Mouse (Mus musculus) retina, postnatal 1 day (tissue): ENCODE measurements around the gene Akirin2.
"Not testable (repeated sequence)": the region's sequence is repeated elsewhere in the genome, so short reads cannot be mapped to it uniquely, and the experiment has no call there.

ENCODE experiments used
- DNase-seq: peaks from one replicate; pipeline ENCODE4 v3.0.0-alpha.2; 2012

Akirin2 gene

DNA sequence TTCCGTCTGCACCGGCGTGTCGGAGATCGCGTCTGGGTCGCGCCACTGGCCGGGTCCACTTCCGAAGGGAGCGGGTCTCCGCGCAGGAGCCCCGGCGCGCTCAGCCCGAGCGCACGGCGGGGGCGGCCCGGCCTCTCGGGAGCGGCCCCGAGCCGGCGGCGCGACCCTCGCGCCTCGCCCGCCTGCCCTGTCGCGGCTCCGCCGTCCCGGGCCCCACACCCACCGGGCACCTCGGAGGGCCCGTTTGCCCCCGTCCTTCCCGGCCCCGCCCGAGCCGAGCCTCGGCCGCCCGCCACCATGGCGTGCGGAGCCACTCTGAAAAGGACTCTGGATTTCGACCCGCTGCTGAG is at the start of gene Akirin2:
Gene Akirin2 (plus strand): TSS at position 190 of the 350 bp plus-strand sequence.
- DNase-seq, result no peak

DNA sequence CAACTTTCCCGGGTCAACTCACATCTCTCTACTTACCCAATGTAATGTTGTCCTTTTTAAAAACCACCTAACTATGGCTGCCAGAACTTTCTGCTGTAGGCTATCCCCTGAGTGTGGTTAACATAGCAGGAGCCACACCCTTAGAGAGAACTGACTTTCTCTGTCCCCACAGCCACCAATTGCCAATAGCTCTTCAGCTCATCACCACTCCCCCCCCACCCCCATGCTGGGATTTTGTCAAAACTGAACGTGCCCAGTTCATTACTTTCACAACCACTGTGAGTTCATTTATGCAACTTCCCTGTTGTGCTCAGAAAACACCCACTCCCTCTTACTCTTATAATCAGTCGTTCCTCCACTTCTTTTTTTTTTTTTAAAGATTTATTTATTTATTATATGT is 40.4 kb upstream of the Akirin2 start:
- DNase-seq, result no peak

DNA sequence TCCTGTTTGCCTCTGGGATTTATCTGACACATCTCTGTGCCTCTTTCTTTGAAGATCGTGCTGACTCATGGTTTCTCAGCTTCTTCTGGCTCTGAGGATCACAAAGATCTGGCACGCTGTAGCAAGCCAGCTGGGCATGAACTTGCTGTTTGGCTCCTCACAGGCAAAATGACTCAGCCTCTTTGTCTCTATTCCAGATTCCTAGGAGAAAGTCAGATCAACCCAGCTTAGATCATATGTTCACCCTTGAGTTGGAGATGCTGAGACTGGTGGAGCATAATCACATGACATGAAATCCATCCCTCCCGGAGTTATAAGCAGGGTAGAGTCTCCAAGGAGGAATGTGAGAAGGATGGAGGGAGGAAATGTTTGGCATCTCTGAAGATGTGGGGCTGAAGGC is 27.9 kb upstream of the Akirin2 start:
- DNase-seq, result no peak

DNA sequence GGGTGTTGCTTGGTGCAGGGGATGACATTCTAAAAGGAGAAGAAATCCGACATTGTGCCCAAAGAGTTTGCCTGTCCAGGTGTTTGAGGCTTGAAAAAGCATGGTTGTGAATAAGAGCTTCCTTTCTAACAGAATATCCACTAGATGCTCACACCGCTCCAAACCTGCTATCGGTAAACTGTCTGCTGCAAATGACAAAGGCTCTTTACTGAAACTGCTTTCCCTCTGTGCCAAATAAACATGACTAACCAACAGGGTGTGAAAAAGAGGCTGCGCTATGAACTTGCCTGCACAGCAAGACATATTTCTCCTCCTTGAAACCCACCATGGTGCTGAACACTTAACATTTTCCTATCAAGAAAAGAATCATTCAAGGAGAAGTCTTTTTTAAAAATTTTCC is 27.2 kb upstream of the Akirin2 start:
- DNase-seq, result no peak

DNA sequence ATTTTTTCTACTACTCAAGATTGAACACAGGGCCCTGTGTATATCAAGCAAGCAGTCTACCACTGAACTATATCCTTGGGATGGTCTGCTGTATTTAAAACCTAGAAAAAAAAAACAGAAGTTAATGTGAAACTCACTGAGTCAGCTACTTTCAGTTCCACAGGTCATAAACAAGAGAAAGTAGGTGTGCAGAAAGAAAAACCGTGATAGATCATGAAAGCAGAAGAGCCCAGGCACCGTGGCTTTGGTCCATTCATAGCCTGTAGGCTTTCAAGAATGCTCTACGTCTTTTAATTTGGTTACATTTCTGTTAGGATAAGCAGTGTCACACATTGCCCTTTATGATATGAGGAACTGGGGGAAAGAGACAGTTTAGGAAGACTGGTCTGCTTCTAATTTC is 24.0 kb upstream of the Akirin2 start:
- no peak for DNase-seq

DNA sequence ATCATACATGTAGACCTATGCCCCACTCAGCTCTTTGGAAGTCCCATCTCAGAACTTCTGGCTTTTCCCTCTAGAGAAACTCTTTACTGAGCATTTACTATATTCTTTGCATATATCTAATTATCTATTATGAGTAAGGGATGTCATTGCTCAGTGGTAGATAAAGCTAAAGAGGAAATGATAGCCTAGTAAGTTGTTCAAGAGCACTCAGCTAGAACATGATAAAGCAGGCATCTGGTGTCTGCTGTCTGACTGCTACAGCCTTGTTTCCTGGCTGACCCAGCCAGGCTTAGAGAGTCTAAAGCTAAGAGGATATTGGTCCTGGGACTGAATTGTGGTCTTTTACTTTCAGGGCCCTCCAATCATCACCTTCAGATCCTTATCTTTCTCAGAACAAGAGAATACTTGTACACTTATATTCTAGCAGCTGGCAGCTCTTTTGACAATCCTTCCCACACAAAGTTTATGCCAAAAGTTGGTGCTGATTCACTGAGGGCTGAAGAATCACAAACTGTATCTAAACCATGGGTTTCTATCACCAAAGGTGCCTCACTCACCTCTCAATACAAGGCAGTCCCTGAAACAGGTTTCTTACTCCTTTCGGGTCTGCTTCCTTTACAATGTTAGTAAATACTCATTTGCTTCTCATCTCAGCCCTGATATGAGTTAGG is 22.2 kb upstream of the Akirin2 start:
- no peak for DNase-seq

DNA sequence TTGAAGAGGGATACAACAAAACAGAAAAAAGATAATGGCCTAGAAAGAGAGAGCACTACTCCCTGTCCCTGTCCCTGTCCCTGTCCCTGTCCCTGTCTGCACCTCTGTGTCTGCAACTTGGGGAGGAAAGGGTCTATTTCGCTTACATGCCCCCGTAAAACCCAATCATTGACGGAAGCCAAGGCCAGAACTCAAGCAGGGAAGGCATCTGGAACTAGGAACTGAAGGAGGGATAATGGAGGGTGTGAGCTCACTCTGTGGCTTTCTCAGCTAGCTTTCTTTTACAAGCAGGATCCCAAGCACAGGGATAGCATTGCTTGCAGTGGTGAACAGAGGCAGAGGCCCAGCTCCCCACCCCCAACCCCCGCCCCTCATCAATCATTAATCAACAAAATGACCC is 21.4 kb upstream of the Akirin2 start:
- DNase-seq, result no peak

DNA sequence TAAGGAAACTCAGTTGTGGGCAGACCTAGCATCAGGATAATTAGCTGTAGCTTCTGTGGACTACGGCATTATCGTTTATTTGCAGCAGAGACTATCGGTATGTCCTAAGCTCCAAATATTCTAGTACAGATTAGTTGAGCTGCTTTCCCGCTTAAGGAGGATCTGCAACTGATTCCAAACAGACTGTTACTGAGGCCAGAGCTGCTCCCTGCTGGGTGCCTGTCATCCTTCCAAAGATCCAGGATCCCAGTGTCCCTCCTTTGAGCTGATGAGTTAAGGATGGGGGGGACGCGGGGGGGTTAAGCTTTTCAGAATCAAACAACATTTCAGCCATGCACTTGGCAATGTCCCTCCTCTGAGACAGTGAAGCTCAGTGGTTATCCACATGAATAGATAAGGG is 20.8 kb upstream of the Akirin2 start:
- peak; percentile 30 for DNase-seq

DNA sequence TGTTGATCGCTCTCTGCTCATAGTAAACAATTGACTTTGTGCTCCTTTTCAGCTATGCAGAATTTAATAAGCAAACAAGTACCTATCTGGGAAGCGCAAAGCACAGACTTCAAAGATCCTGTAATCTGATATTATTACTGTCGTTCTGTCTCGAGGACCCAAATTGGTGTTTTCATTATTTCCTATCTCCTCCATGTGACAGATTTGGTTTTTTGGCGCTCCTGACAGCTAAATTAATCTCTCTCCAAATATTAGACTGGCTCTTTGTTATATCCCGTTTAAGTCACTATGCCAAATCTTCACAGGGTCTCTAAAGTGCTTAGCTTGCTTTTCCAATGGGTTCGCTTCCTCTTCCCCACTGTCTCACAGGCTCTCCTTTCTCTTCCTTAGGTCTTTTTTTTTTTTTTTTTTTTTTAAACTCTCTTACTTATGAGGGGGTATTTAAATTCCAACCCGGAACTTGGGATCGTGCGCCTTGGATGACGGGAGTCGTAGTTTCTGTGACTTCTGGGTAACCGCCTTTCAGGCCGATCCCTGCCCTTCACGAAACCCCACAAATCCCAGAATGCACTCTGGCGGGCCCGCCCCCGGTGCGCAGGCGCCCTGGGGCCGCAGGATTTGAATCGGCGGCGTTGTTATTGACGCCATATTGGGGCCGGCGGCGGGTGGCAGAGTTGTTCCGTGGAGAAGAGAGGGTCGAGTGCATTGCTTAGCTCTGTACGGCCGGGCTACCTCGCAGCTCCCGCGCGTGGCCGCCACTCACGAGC is 573 bp upstream of the Akirin2 start:
- DNase-seq, result peak; percentile 98

DNA sequence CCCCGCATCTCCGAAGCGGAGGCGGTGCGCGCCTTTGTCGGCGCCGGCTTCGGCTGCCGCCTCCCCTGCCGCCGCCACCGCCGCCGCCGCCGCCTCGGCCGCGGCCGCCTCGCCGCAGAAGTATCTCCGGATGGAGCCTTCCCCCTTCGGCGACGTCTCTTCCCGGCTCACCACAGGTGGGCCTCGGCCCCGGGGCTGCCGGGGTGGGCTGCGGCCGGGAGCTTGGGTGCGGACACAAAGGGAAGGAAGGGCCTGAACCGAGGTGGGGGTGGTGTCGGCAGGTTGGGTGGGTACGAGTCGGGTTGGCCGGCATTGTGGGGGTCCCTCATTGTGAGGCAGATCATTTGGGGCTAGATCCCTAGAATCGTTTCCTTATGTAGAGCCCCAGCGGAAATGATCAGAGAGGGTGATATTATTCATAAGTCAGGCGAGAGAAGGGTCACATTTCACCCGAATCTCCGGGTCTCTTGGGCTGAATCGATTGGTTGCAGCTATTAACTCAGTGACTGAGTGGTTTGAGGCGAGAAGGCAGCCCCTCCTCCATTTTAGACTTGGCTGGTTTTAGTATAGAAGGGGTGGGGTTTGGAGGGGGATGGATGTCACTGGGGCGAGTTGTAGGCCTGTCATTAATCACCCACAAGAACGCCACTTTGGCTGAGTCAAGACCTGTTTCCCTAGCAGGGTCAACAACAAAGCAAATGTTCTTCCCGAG is 517 bp downstream of the Akirin2 start:
- peak; percentile 75 for DNase-seq

DNA sequence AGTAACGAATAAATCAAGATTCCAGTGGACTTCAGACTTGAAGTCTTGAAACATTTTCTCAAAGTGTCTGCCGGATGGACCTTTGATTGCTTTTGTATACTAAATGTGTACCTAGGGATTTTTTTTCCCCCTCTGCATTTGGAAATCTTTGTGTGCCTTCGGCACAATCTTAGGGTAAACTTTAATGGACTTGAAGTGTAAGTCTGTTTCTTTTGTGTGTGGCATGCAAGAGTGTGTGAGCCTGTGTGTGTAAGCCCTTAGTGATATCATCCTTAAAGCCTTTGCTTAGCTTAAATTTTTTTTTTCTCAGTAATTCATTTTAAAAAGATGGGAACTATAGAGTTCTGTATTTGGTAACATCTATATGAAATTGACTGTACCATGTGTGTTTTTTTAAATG is 1.2 kb downstream of the Akirin2 start:
- DNase-seq, result no peak

DNA sequence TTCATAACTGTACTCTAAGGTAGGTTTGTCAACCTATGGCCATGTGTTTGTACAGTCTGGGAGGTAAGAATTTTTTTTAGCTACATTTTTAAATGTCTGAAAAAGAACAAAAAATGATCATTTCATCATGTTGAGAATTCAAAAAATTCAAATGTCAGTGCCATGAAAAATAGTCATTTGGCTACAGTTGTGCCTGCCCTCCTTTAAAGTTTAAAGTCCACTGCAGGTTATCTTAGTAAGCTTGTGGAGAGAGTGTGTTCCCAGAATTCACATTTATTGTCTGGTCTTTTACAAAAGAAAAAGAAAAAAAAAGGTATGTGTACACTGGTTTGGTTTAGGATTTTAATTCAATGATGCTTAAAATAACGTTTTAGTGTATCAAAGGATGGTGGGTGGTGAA is 3.9 kb downstream of the Akirin2 start:
- no peak for DNase-seq

DNA sequence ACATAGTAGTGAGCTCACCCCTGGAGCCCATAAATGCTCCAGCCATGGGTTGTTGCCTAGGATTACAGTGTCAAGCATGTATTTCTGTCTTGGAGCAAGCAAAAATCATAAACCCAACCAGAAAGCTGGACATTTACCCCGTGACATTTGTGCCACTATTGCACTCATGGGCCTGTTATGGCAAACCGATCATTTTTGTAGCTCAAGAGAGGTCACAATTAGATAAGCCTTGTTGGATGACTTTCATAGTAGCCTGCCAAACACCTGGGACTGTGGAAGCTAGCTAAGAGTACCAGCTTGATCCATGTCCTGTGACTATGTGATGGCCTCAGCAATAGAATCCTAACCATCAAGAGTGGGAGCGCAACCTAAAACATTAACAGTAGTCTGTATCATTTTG is 4.9 kb downstream of the Akirin2 start:
- no peak for DNase-seq

DNA sequence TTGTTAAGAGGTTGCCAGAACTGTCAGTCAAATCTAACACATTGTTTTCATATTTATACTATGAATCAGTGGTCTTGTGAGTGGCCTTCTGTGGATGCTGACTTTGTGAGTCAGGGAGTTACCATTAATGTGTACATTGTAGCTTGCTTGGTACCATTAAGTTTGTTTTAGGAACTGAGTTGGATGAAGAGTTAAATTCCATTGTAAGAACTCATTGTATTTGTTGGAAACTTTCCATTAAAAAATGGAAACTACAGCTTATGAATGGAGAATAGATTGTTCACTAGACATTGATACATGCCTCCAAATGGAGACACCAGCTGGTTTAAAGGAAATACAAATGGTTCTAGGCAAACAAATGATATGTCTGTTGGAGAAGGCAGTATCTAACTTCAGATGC is 5.4 kb downstream of the Akirin2 start:
- no peak for DNase-seq

DNA sequence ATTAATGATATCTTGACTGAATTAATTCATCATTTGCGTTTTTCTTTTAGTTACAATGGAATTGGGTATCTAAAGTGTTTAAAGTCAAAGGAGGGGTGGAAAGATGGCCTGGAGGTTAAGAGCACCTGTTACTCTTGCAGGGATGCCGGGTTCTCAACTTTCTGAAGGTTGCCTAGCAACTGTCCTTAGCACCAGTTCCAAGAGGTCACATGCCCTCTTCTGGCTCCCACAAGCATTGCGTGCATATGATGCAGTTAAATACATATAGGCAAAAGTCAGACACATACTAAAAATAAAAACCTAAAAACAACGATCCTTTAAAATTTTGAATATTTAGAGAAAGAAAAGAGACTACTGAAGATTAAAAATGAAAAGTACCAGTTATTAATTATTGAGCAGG is 10.2 kb downstream of the Akirin2 start:
- DNase-seq, result peak; percentile 63

DNA sequence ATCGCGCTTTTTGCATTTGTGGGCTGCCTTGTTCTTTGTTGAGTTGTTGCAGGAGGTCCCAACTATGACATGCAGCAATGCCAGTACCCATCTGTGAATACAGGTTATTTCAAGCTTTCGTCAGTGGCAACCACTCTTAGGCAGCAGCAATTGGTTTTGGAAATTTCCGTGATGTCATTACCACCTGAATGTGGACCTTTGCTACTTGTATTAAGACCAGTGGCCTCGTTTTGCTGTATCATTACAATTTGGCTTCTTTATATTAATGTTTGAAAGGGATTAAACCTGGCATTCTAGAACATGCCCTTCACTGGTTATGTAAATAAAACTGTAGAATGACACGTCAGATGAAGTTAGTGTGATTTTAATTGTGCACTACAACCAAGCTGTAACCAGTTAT is 15.5 kb downstream of the Akirin2 start:
- no peak for DNase-seq

DNA sequence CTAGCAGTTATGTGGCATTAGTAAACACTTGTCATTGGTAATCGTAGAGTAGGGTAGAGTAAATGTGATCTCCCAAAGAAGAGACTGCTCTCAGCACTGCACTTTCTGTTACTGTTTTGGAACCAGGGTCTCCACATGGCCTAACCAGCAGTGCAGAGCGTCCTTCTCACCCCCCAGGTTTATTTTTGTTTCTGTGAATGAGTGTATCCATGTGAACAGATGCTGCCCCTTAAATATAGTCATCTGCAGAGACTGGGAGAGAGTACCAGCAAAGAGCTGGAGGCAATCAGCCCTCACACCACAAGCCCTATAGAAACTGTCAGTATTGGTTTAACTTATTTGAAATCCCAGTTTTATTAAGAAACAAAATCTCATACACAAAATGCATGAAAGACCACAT is 22.1 kb downstream of the Akirin2 start:
- no peak for DNase-seq

DNA sequence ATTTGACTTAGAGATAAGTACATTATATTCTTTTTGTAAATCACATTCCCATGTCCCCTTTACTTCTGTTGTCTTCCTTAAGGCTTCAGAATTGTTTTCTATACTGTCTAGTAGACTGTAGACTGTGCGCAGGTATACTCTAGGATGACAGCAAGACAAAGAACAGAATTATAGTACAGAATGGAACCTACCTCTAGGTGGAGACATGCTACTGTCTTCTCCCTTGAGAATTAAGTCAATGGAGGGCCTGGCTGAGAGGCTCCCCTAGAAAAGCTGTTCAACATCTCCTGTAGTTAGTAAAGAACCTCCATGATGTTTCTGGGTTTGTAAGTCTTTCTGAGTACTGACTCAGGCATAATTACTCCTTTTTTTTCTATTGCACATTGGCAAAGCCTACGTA is 26.3 kb downstream of the Akirin2 start:
- peak; percentile 22 for DNase-seq

DNA sequence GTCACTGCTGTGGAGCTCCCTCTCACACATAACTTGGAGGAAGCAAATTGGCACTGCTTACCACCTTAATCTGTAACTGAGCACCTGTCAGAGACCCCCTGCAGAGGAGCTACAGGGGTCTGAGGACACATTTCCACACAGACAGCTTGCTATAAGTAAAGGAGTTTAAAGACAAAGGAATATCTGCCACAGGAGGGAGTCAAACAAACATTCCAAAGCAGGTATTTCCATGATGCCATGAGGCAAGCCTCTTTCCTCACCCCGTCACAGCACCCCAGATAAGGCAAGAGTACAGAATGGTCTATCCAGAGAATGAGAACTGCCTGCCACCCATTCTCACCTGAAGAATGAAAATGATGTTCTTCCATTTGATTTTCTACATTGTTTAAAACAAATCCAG is 28.5 kb downstream of the Akirin2 start:
- no peak for DNase-seq

DNA sequence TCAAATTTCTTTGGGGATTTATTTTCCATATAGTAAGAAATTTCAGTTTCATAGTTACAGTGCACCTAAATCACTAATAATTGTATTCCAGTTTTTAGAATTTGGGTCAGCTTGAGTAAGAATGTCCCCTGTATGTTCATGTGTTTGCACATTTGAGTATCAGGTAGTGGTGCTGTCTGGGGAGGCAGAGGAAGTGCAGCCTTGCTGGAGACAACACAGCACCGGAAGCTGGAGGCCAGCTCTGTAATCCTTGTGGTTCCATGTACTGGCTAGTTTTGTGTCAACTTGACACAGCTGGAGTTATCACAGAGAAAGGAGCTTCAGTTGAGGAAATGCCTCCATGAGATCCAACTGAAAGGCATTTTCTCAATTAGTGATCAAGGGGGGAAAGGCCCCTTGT is 30.8 kb downstream of the Akirin2 start:
- not testable (repeated sequence) for DNase-seq

DNA sequence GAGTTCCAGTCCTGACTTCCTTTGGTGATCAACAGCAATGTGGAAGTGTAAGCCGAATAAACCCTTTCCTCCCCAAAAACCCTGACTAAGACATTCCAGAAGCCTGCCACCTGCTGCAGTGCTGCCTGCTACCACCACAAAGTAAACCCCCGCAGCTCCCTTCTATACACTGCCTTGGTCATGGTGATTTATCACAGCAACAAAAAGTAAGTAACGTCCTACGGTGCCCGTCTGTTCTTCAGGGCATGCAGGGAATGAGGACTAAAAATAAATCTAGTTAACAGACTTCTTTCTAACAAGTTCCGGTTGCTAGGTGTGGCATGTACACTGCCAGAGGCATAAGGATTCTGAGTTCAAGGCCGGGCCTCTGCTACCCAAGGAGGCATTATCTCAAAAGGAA is 31.3 kb downstream of the Akirin2 start:
- no peak for DNase-seq

DNA sequence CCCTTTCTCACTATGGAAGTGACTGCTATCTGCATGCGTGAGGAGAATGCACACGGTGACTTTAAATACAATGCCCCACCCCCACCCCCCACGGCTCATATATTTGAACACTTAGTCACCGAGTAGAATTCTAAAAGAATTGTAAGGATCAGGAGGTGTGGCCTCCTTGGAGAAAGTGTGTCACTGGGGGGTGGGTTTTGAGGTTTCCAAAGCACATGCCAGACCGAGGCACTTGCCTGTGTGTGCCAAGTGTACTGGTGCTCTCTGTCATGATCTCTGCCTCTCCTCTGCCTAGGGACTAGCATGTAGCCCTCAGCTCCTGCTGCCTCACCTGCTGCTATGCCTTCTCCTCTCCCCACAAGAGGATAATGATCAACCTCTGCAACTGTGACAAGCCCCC is 31.7 kb downstream of the Akirin2 start:
- no peak for DNase-seq

DNA sequence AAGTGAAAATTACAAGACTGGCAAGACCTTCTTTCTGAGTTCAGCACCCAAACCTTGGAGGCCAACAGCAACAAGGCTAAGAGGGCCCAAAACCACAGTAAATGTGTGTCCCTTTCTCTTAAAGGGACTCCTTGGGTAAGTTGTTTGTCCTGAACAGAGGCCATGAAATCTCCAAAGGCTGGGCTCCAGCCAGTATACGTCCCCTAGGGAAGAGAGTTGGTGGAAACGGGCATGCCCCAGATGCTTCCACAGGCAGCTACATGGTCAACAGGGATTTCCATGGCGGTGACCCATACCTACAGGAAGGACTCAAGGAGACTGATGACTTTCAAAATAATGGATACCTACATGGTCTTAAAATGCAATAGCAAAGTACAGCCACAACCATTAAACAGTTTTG is 32.7 kb downstream of the Akirin2 start:
- DNase-seq, result no peak

DNA sequence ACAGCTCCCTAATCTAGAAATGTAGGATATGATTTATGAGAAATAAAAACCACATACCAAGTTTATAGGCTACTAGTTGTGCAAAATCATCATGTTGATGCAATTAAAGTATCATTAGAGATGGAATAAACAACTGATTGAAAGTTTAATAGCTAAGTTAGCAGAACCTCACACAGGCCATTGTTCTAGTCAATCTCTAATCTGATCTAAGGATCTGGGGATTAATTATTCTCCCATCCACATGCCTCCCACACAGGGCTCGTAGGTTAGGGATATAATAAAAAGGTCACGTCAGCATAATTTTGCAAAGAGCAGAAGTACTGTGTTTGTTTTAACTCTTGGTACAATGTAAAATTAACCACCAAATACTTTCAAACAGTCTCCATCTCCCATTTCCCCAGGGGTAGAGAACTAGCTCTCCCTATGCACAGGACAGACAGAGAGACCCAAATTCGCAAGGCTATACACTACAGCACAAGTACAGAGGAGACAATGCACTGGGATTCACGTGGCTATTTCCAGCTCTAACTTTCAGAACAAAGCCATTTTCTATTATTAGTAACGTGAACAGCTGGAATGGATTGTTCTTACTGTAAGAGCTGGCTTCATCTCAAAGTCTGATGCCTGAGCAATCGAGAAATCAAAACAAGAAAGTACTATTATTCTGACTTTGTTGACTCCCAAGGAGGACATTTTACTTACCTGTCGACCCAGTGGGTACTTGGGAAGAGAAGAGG is 34.3 kb downstream of the Akirin2 start:
- DNase-seq, result no peak
